Comparison of ENCODE assay signal across 11 mouse cellular contexts in genomic region chr3:86635940-86636339, GRCm38 (mm10).
DNase-seq lines count a peak whose midpoint lies in the region; ATAC-seq and TF ChIP-seq lines count a peak whose summit lies in the region.
"Had no signal": no experiment of that assay in that cellular context is flagged by ENCODE, and none has a peak within 500 bp of the region (broad histone marks: within the 10 kb centered on the region; RNA-seq: fewer than 3 reads in every experiment).

No protein-coding gene starts in this region.

- no peaks in the 10 kb centered on the region for H3K9me3 ChIP-seq in lung, embryonic 14.5 days (ENCODE audit: low read depth, low read length)
- H3K9me3 ChIP-seq: forebrain, embryonic 15.5 days had no signal

- TF ChIP-seq CTCF in lung, embryonic 14.5 days (IDR thresholded peaks at IDR 0.05; ENCODE audit: low read depth), result no peak
- no peak for TF ChIP-seq CTCF in lung, adult 2 months (IDR thresholded peaks at IDR 0.05; ENCODE audit: insufficient read depth, low read length)

- no peak overlapping the region for H3K4me3 ChIP-seq in lung, embryonic 14.5 days (ENCODE audit: low read depth, low read length)
- no peak overlapping the region for H3K4me3 ChIP-seq in lung, adult 2 months (replicated peaks; ENCODE audit: extremely low read depth, low read depth, low read length)
- H3K4me3 ChIP-seq: forebrain, embryonic 15.5 days had no signal

- peak; percentile 3 for DNase-seq in adrenal gland, postnatal 10 days
- no peak for DNase-seq in adrenal gland, postnatal 14 days
- DNase-seq in lung, embryonic 14.5 days, result peak; percentile 26
- DNase-seq in lung, adult 2 months, result no peak
- DNase-seq in urinary bladder, postnatal 36 days (ENCODE audit: low spot score in 2 of 2), result no peak
- DNase-seq in layer of hippocampus, postnatal 14 days (ENCODE audit: low spot score in 2 of 2), result no peak
- DNase-seq: cerebellum, adult 8-10 months had no signal

- no peak for ATAC-seq in lung, embryonic 14.5 days (ENCODE audit: insufficient read depth)
- ATAC-seq in granulocyte monocyte progenitor cell, adult 5-6 weeks (replicated peaks; ENCODE audit: poor library complexity, severe bottlenecking), result peak; percentile 37
- ATAC-seq in megakaryocyte-erythroid progenitor cell, adult 5-6 weeks (replicated peaks; ENCODE audit: low FRiP score, low TSS enrichment, poor library complexity, severe bottlenecking), result peak; percentile 52; the same call in 1 of the 2 replicates
- ATAC-seq: forebrain, embryonic 15.5 days; inflammation-experienced regulatory T-cells, adult 6 months had no signal

- no peaks in the 10 kb centered on the region for H3K4me1 ChIP-seq in lung, embryonic 14.5 days (ENCODE audit: insufficient read depth)
- no peaks in the 10 kb centered on the region for H3K4me1 ChIP-seq in lung, adult 2 months (ENCODE audit: control insufficient read depth, insufficient read depth, low read length)
- H3K4me1 ChIP-seq: forebrain, embryonic 15.5 days had no signal

- no peak overlapping the region for H3K9ac ChIP-seq in lung, embryonic 14.5 days
- H3K9ac ChIP-seq: forebrain, embryonic 15.5 days had no signal

- no peak overlapping the region for H3K4me2 ChIP-seq in lung, embryonic 14.5 days
- H3K4me2 ChIP-seq: forebrain, embryonic 15.5 days had no signal

- H3K27me3 ChIP-seq in lung, embryonic 14.5 days (ENCODE audit: insufficient read depth, low read length), result no peaks in the 10 kb centered on the region
- H3K27me3 ChIP-seq: forebrain, embryonic 15.5 days had no signal

- no peak for TF ChIP-seq POLR2A in lung, adult 2 months (IDR thresholded peaks at IDR 0.05; ENCODE audit: borderline replicate concordance, extremely low read depth, low read depth, low read length)

- H3K36me3 ChIP-seq in lung, embryonic 14.5 days (ENCODE audit: insufficient read depth), result no peaks in the 10 kb centered on the region
- H3K36me3 ChIP-seq: forebrain, embryonic 15.5 days had no signal

- 38% methylated on average over 1 of the region's 1 CpGs for WGBS in lung, embryonic 14.5 days
- WGBS in lung, adult 2 months, result 26% methylated on average over 1 of the region's 1 CpGs

- no peak overlapping the region for H3K27ac ChIP-seq in lung, embryonic 14.5 days (ENCODE audit: low read depth)
- H3K27ac ChIP-seq: forebrain, embryonic 15.5 days had no signal

Comparison
In these comparisons a context has a peak if more than half of its experiments do, and no peak if none do; other contexts are left out.
1. DNase-seq: peak in adrenal gland, postnatal 10 days (single experiment) and lung, embryonic 14.5 days (single experiment); none in adrenal gland, postnatal 14 days (single experiment), lung, adult 2 months (single experiment), urinary bladder, postnatal 36 days (0 of 2) and layer of hippocampus, postnatal 14 days (0 of 2).